In the genomic region with DNA sequence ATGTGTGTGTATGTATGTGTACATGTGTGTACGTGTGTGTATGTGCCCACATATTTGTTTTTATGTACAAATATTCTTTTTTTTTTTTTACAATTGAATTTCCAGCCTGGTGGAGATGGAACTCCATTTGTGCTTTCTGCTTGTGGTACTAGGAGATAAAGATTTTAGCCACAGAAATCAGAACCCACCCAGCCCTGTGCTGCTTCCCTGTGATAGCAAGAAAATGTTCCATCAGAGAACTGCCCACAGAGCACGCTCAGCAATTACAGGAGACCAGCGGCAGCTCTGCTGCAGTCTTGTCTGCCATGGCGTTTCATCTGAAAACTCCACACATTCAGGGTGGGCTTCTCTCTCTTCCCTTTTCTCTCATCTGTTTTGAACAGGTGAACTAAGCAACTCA, we compare ENCODE assay signal across 16 mouse cellular contexts.
"Had no signal": no experiment of that assay in that cellular context is flagged by ENCODE, and none has a peak within 500 bp of the region (broad histone marks: within the 10 kb centered on the region; RNA-seq: fewer than 3 reads in every experiment).

No protein-coding gene starts in this region.

- DNase-seq: gastrocnemius, adult 2 months; gastrocnemius, postnatal 10 days; gastrocnemius, postnatal 25 days; heart, adult 2 months; heart, postnatal 4 days; kidney, adult 18-20 months; kidney, adult 8-10 months; kidney, postnatal 10 days; kidney, postnatal 25 days; kidney, postnatal 4 days; left cerebral cortex, postnatal 4 days had no signal

- ATAC-seq: hindbrain, embryonic 16.5 days; inflammation-experienced regulatory T-cells, adult 6 months; intestine, embryonic 15.5 days; intestine, postnatal 0 days; liver, embryonic 12.5 days had no signal
